Mouse (Mus musculus) C3H10T1/2 (cell line): ENCODE measurements around the gene Slc26a10. TPM values are rescaled to one million over a fixed set of nuclear protein-coding genes. Genes with fewer than 3 reads are reported as not detected.

ENCODE experiments used
- polyA plus RNA-seq, 2 experiments: library from polyadenylated mRNA; unstranded; fragments of >200 nt; fragmentation: generic; extraction: Trizol; gene quantifications; one replicate each; pipeline ENCODE4 v1.2.1; 2012; ENCODE audit warnings: missing spikeins in 2 of 2

The Slc26a10 gene
- polyA plus RNA-seq, result under 1 TPM; 0.14 to 0.66 TPM

DNA sequence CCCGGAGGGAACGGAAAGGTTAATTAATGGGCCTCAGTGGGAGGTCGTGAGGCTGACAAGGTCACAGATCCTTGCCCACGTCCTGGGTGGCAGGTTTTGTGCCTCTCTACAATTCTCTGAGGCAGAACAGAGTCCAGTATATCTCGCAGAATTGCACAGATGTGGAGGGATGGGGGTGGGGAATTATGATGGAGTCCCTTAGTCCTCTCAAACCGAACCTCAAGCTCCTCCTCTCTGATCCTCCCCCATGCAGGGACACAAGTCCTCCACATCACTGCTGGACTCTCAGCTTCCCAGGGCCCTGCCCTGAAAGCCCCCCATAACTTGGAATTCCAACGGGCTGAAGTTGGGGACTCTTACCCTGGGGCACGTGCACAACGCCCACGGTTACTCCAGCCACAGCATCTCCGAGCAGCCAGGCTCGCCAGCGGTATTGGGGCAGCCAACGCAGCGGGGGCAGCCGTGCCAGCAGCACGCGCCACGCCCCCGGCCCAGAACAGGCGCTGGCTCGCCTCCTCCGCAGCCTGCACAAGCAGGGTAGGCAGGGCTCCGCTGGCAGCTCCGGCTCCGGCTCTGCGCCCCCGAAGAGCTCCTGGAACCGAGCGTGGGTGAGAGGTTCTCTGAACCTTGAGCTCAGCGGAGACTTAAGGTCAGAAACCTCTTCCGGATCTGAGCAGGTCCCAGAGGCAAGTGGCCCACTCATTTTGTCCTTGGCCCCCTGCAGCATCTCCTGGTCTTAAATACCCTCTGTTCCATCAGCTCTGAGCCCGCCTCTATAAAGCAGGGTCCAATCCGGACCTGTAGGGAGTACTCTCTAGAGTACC is at the start of gene Slc26a10:
Gene Slc26a10, minus strand, starts transcription at position 775 of the 824 bp plus-strand sequence.

DNA sequence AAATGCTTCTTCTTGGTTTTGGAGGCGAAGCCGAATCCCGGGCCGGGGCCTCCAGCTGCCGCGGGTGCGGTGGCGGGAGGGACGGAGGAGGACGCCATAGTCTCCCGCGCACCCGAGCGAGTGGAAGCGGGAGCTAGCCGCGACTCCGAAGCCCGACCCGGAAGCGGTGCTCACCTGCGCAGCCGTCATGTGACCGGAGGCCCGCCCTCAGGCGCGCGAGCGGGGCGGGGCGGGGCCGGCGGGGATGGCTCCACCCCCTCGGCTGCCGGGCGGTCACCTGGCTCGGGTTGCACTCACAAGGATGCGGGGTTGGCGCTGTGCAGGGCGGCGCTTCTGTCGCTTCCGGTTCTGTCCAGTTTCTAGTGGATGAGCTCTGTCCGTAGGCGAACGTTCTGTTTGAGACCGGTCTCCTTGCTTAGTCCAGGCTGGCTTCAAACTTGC is 31.0 kb upstream of the Slc26a10 start, which contains the start of gene Pip4k2c:
Gene Pip4k2c, minus strand, starts transcription at position 172 of the 441 bp plus-strand sequence.

DNA sequence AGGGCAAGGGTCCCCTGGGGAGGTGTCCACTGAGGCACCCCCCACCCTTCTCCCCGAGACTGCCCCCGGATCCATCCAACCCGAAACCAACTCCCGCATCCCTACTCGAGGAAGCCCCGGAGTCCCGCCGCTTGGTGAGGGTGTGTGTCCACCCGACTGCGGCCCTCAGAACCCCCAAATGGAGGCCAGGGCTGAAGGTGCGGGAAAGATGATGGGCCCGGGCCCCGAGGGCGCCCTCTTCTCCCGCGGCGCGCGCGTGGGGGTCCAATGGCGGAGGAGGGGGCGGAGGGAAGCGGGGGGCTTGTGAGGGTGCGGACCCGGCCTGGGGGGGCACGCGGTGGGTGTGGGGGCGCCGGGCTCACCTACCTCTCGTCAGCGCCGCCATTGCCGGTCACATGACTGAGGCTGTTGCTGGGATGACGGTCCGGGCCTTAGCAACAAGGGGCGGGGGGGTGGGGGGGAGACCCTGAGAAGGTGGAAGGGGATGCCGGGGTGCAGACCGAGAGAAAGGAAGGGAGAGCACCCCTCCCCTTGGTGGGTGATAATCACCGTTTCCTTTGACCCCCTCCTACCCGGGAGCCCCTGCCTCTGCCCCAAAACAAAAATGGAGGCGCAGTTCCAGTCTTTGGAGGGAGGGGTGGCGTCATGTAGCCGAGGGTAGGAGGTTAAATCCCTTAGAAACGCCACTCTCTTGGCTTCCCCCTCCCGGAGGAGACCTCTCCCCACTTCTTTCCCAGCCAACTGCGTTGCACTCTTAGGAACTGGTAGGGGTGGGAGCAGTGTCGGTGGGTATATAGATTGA is 15.1 kb upstream of the Slc26a10 start, which contains the start of gene Dtx3:
Gene Dtx3, minus strand, starts transcription at position 401 of the 802 bp plus-strand sequence.

DNA sequence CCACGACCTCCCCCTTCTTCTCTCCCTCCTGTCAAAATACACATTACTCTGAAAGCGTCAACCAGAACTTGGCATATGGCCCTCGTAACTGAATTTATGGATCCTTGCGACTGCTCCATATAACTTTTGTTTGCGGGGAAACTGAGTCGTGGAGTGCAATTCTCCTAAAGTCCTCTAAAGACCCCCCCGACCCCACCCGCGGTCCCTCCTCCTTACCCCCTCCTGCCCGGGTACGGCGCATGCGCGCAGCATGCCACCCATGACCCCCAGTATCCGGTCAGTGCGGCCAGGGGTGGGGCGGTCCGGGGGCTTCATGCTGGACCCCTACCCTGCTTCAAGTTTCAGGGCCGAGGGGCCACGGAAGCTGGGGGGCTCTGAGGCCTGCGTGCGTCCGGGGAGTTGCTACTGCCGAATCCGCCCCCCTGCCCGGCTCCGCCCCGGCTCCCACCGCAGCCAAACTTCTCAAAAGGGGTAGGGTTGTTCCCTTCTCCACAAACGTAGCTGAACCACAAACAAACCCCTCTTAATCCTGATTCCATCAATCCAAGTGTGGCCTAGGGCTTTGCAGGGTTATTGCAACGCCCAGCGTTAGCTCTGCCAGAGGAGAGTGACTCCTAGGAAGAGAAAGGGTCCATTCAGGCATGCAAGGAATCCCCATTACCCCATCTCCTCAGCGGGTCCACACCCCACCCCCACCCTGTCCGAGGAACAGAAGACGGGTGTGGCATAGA is 9.4 kb upstream of the Slc26a10 start, which contains the start of gene Arhgef25:
Gene Arhgef25, minus strand, starts transcription at position 433 of the 731 bp plus-strand sequence.

DNA sequence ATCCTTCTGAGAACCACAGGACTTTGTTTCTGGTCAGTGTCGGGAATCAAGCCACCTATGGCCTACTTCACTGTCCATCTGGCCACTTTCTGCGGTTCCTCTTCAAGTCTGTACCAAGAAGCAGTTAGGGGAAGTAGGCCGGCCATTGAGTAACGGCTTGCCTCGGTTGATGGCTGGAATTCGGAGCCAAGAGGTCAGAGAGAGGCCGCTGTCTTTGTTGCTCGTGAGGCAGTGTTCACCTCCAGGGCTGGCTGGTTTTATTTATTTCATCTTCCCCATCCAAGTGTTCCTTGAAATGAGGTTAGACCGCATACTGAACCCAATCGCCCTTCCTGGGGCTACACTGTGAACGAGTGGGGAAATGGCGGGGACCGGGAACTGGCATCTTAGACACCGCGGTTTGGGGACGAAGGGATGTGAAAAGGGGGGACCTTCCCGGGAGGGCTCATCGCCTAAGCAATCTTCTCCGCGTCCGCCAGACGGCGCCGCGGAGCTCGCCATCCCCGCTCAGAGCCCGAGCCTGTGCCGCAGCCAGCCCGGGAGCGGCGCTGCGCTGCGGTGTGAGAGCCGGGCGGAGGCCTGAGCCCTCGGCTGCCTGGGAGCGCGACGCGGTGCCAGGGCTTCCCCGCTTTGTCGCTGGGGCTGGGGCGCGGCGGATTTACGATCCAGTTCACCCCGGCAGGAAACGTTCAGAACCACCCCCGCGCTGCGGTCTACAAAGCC is 15.7 kb downstream of the Slc26a10 start, which contains the start of gene B4galnt1:
Gene B4galnt1, plus strand, starts transcription at position 595 of the 723 bp plus-strand sequence.

Other genes starting within 250 kb of the Slc26a10 start
- gene Ctdsp2, start 201.9 kb downstream of the Slc26a10 start, polyA plus RNA-seq, result 100 to 1,000 TPM in 1 of 2 experiments, 10 to 100 TPM in 1; 55.9 to 178 TPM
- gene Avil, start 179.9 kb downstream of the Slc26a10 start, polyA plus RNA-seq, result 1 to 10 TPM in 1 of 2 experiments, under 1 TPM in 1; 0.08 to 1.8 TPM
- gene Tsfm, start 149.8 kb downstream of the Slc26a10 start, polyA plus RNA-seq, result 10 to 100 TPM; 33.2 to 45.3 TPM
- 10 to 100 TPM; 11.5 to 42.6 TPM for gene Mettl1, start 139.2 kb downstream of the Slc26a10 start, polyA plus RNA-seq
- under 1 TPM; 0.05 to 0.14 TPM for gene Eef1akmt3, start 139.1 kb downstream of the Slc26a10 start, polyA plus RNA-seq
- 1 to 10 TPM in 1 of 2 experiments, under 1 TPM in 1; 0.06 to 1.1 TPM for gene Cyp27b1, start 132.4 kb downstream of the Slc26a10 start, polyA plus RNA-seq
- gene March9, start 120.5 kb downstream of the Slc26a10 start, polyA plus RNA-seq, result 10 to 100 TPM; 11.7 to 15.1 TPM
- 100 to 1,000 TPM; 769 to 844 TPM for gene Cdk4, start 117.1 kb downstream of the Slc26a10 start, polyA plus RNA-seq
- 100 to 1,000 TPM in 1 of 2 experiments, 10 to 100 TPM in 1; 74.9 to 185 TPM for gene Tspan31, start 110.4 kb downstream of the Slc26a10 start, polyA plus RNA-seq
- gene Agap2, start 105.4 kb downstream of the Slc26a10 start, polyA plus RNA-seq, result 10 to 100 TPM in 1 of 2 experiments, under 1 TPM in 1; 0.85 to 10.7 TPM
- 100 to 1,000 TPM in 1 of 2 experiments, 10 to 100 TPM in 1; 27.4 to 134 TPM for gene Os9, start 59.5 kb downstream of the Slc26a10 start, polyA plus RNA-seq
- gene B4galnt1, start 15.4 kb downstream of the Slc26a10 start, polyA plus RNA-seq, result 10 to 100 TPM in 1 of 2 experiments, 1 to 10 TPM in 1; 4.1 to 18.6 TPM
- 100 to 1,000 TPM in 1 of 2 experiments, 10 to 100 TPM in 1; 23.6 to 137 TPM for gene Arhgef25, start 9.4 kb upstream of the Slc26a10 start, polyA plus RNA-seq
- gene Dtx3, start 15.1 kb upstream of the Slc26a10 start, polyA plus RNA-seq, result 10 to 100 TPM; 26.0 to 79.0 TPM
- gene Pip4k2c, start 30.9 kb upstream of the Slc26a10 start, polyA plus RNA-seq, result 10 to 100 TPM in 1 of 2 experiments, 1 to 10 TPM in 1; 9.1 to 33.4 TPM
- under 1 TPM; 0.02 to 0.37 TPM for gene Kif5a, start 82.7 kb upstream of the Slc26a10 start, polyA plus RNA-seq
- gene Dctn2, start 85.7 kb upstream of the Slc26a10 start, polyA plus RNA-seq, result 100 to 1,000 TPM; 146 to 282 TPM
- 10 to 100 TPM in 1 of 2 experiments, 1 to 10 TPM in 1; 7.6 to 30.7 TPM for gene Mbd6, start 108.4 kb upstream of the Slc26a10 start, polyA plus RNA-seq
- 100 to 1,000 TPM in 1 of 2 experiments, 10 to 100 TPM in 1; 60.5 to 213 TPM for gene Mars, start 131.1 kb upstream of the Slc26a10 start, polyA plus RNA-seq
- gene Arhgap9, start 141.3 kb upstream of the Slc26a10 start, polyA plus RNA-seq, result under 1 TPM; 0.32 to 0.46 TPM
- gene Gli1, start 161.3 kb upstream of the Slc26a10 start, polyA plus RNA-seq, result under 1 TPM; 0.19 to 0.21 TPM
- gene Inhbe, start 173.8 kb upstream of the Slc26a10 start, polyA plus RNA-seq, result not detected
- gene Inhbc, start 189.8 kb upstream of the Slc26a10 start, polyA plus RNA-seq, result not detected
- gene R3hdm2, start 199.7 kb upstream of the Slc26a10 start, polyA plus RNA-seq, result 10 to 100 TPM; 16.7 to 63.5 TPM